Mouse (Mus musculus): ENCODE measurements around the gene Gm10563. TPM values are rescaled to one million over a fixed set of nuclear protein-coding genes. Genes with fewer than 3 reads are reported as not detected.

Gm10563 gene
- polyA plus RNA-seq, 2 experiments, result not detected

DNA sequence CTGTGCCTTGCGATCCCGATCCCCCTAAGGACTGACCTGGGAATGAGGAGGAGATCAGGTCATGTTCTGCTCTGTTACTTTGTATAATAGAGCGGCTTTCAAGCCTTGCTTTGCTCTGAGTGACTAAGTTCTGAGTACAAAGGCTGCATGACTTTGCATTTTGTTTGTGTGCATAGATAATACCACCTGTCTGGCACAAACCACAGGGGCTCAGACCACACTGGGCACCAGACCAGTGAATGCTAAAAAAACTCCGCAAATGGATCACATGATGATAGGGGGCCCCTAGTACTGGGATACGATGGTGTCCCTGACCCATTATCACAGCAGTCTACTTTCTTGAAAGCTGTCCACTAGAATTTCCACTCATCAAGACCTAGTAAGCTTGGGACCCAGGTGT lies 48.6 kb downstream of the Gm10563 start:
- WGBS (ENCODE audit: insufficient replicate concordance), result 31% methylated on average over 5 of the region's 5 CpGs
- Histone ChIP-seq H3K4me3 (ENCODE audit: insufficient read depth in 1 of 2, low read depth in 2 of 2, low read length in 2 of 2) (no peak overlapping the region), H3K9ac (replicated peaks) (no peak overlapping the region), H3K36me3 (replicated peaks; ENCODE audit: control insufficient read depth, insufficient read depth, low read depth) (no peaks in the 10 kb centered on the region), H3K27me3 (ENCODE audit: control insufficient read depth, insufficient read depth, low read length) (no peaks in the 10 kb centered on the region), H3K9me3 (ENCODE audit: control insufficient read depth, low read length) (no peaks in the 10 kb centered on the region), H3K27ac (no peak overlapping the region), H3K4me1 (replicated peaks; ENCODE audit: control insufficient read depth in 2 of 2, insufficient read depth in 2 of 2, low read length in 1 of 2) (peaks cover 17 to 30% of the 10 kb centered on the region in 2 experiments), H3K4me2 (ENCODE audit: low read depth) (no peak overlapping the region)
- no peak for ATAC-seq (ENCODE audit: insufficient read depth)
- TF ChIP-seq CTCF (IDR thresholded peaks at IDR 0.05; ENCODE audit: low read depth) (no peak), EP300 (IDR thresholded peaks at IDR 0.05; ENCODE audit: low read depth) (no peak)
- no peak for DNase-seq (ENCODE audit: low read depth in 3 of 3, low spot score in 3 of 3)

DNA sequence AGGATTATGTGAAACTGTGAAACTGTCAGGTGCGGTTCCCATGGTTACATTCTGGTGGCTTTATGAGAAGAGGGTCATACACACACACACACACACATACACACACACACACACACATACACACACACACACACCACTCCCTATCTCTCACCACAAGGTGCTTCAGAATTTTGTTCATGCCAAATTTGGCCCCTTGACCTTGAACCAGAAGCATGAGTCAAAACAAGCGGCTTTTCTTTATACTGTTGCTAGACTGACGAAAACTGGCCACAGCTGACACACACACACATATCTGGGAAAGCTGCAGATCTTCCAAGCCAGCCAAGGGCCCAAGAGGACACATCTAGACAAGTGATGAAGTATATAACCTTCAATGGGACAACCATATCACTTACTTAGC lies 49.4 kb downstream of the Gm10563 start:
- no peaks in the 10 kb centered on the region for H3K27me3 ChIP-seq (ENCODE audit: control insufficient read depth, insufficient read depth, low read length)
- no peak overlapping the region for H3K9ac ChIP-seq (replicated peaks)
- 65% methylated on average over 3 of the region's 3 CpGs for WGBS (ENCODE audit: insufficient replicate concordance)
- ATAC-seq (ENCODE audit: insufficient read depth), result no peak
- peaks cover 17 to 29% of the 10 kb centered on the region in 2 experiments for H3K4me1 ChIP-seq (replicated peaks; ENCODE audit: control insufficient read depth in 2 of 2, insufficient read depth in 2 of 2, low read length in 1 of 2)
- H3K27ac ChIP-seq, result no peak overlapping the region
- no peak overlapping the region for H3K4me3 ChIP-seq (ENCODE audit: insufficient read depth in 1 of 2, low read depth in 2 of 2, low read length in 2 of 2)
- no peak overlapping the region for H3K4me2 ChIP-seq (ENCODE audit: low read depth)
- no peak for TF ChIP-seq EP300 (IDR thresholded peaks at IDR 0.05; ENCODE audit: low read depth)
- no peak for TF ChIP-seq CTCF (IDR thresholded peaks at IDR 0.05; ENCODE audit: low read depth)
- no peaks in the 10 kb centered on the region for H3K9me3 ChIP-seq (ENCODE audit: control insufficient read depth, low read length)
- no peak for DNase-seq (ENCODE audit: low read depth in 3 of 3, low spot score in 3 of 3)
- no peaks in the 10 kb centered on the region for H3K36me3 ChIP-seq (replicated peaks; ENCODE audit: control insufficient read depth, insufficient read depth, low read depth)

DNA sequence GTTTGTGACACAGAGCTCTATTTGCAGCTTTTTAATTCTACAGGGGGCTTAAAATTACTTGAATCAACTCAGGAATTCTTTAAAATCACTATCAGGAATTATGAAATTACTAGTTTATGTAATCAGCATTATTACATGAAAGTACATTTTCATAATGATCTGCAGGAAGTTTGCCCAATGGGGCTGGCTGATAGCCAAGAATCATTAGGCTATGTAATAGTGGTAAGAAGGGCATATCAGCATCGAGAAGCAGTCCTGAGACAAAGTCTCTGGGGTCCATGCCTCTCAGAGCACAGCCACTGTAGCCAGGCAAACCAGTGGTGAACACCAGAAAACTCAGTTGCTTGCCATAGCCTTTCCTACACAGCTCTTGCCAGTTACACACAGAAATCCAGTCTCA lies 51.4 kb downstream of the Gm10563 start:
- no peak overlapping the region for H3K4me2 ChIP-seq (ENCODE audit: low read depth)
- H3K27me3 ChIP-seq (ENCODE audit: control insufficient read depth, insufficient read depth, low read length), result no peaks in the 10 kb centered on the region
- H3K9ac ChIP-seq (replicated peaks), result no peak overlapping the region
- DNase-seq (ENCODE audit: low read depth in 3 of 3, low spot score in 3 of 3), result no peak
- H3K9me3 ChIP-seq (ENCODE audit: control insufficient read depth, low read length), result no peaks in the 10 kb centered on the region
- H3K36me3 ChIP-seq (replicated peaks; ENCODE audit: control insufficient read depth, insufficient read depth, low read depth), result no peaks in the 10 kb centered on the region
- no peak overlapping the region for H3K4me3 ChIP-seq (ENCODE audit: insufficient read depth in 1 of 2, low read depth in 2 of 2, low read length in 2 of 2)
- H3K4me1 ChIP-seq (replicated peaks; ENCODE audit: control insufficient read depth in 2 of 2, insufficient read depth in 2 of 2, low read length in 1 of 2), result peaks cover 9 to 18% of the 10 kb centered on the region in 2 experiments
- ATAC-seq (ENCODE audit: insufficient read depth), result no peak
- WGBS (ENCODE audit: insufficient replicate concordance), result 36% methylated on average over 1 of the region's 1 CpGs
- no peak for TF ChIP-seq EP300 (IDR thresholded peaks at IDR 0.05; ENCODE audit: low read depth)
- TF ChIP-seq CTCF (IDR thresholded peaks at IDR 0.05; ENCODE audit: low read depth), result no peak
- no peak overlapping the region for H3K27ac ChIP-seq

- WGBS (ENCODE audit: insufficient replicate concordance), result 63% methylated on average over 7 of the region's 7 CpGs
- Histone ChIP-seq H3K27me3 (ENCODE audit: control insufficient read depth, insufficient read depth, low read length) (no peaks in the 10 kb centered on the region), H3K36me3 (replicated peaks; ENCODE audit: control insufficient read depth, insufficient read depth, low read depth) (peaks cover 2% of the 10 kb centered on the region), H3K4me3 (ENCODE audit: insufficient read depth in 1 of 2, low read depth in 2 of 2, low read length in 2 of 2) (no peak overlapping the region), H3K4me1 (replicated peaks; ENCODE audit: control insufficient read depth in 2 of 2, insufficient read depth in 2 of 2, low read length in 1 of 2) (peaks cover 0 to 5% of the 10 kb centered on the region in 2 experiments; a peak in 2 of 4 replicates), H3K27ac (no peak overlapping the region), H3K4me2 (ENCODE audit: low read depth) (no peak overlapping the region), H3K9me3 (ENCODE audit: control insufficient read depth, low read length) (no peaks in the 10 kb centered on the region), H3K9ac (replicated peaks) (no peak overlapping the region)
- TF ChIP-seq EP300 (IDR thresholded peaks at IDR 0.05; ENCODE audit: low read depth) (no peak), CTCF (IDR thresholded peaks at IDR 0.05; ENCODE audit: low read depth) (no peak)
- no peak for ATAC-seq (ENCODE audit: insufficient read depth)
- no peak for DNase-seq (ENCODE audit: low read depth in 3 of 3, low spot score in 3 of 3)
Measured at GRCm38 (mm10) chr4:155591012-155591719, 54.0 kb downstream of the Gm10563 start.

GRCm38 (mm10) chr4:155589356-155589755 lies 55.9 kb downstream of the Gm10563 start:
- DNase-seq (ENCODE audit: low read depth in 3 of 3, low spot score in 3 of 3) (no peak), ATAC-seq (ENCODE audit: insufficient read depth) (no peak)
- H3K4me3 ChIP-seq (ENCODE audit: insufficient read depth in 1 of 2, low read depth in 2 of 2, low read length in 2 of 2), result no peak overlapping the region
- TF ChIP-seq CTCF (IDR thresholded peaks at IDR 0.05; ENCODE audit: low read depth), result no peak
- TF ChIP-seq EP300 (IDR thresholded peaks at IDR 0.05; ENCODE audit: low read depth), result no peak
- no peak overlapping the region for H3K4me2 ChIP-seq (ENCODE audit: low read depth)
- H3K27ac ChIP-seq, result no peak overlapping the region
- no peak overlapping the region for H3K9ac ChIP-seq (replicated peaks)
- 84% methylated on average over 5 of the region's 5 CpGs for WGBS (ENCODE audit: insufficient replicate concordance)
- H3K36me3 ChIP-seq (replicated peaks; ENCODE audit: control insufficient read depth, insufficient read depth, low read depth), result peaks cover 10% of the 10 kb centered on the region
- H3K4me1 ChIP-seq (replicated peaks; ENCODE audit: control insufficient read depth in 2 of 2, insufficient read depth in 2 of 2, low read length in 1 of 2), result no peaks in the 10 kb centered on the region
- H3K9me3 ChIP-seq (ENCODE audit: control insufficient read depth, low read length), result no peaks in the 10 kb centered on the region
- no peaks in the 10 kb centered on the region for H3K27me3 ChIP-seq (ENCODE audit: control insufficient read depth, insufficient read depth, low read length)

Measured in liver, embryonic 14.5 days (tissue).